Mouse (Mus musculus): ENCODE results near the gene Iqcc.
A peak's percentile ranks its signal among the peaks of the same experiment; 100 is the strongest.

Gene Iqcc

GRCm38 (mm10) chr4:129622120-129622802 lies 3.4 kb upstream of the Iqcc start:
- DNase-seq (ENCODE audit: low read depth, low spot score): no peak

- DNase-seq (ENCODE audit: low read depth, low spot score): no peak
Measured at GRCm38 (mm10) chr4:129621283-129621841, 2.5 kb upstream of the Iqcc start.

GRCm38 (mm10) chr4:129620419-129621282 lies 1.8 kb upstream of the Iqcc start:
- no peak for DNase-seq (ENCODE audit: low read depth, low spot score)

DNA sequence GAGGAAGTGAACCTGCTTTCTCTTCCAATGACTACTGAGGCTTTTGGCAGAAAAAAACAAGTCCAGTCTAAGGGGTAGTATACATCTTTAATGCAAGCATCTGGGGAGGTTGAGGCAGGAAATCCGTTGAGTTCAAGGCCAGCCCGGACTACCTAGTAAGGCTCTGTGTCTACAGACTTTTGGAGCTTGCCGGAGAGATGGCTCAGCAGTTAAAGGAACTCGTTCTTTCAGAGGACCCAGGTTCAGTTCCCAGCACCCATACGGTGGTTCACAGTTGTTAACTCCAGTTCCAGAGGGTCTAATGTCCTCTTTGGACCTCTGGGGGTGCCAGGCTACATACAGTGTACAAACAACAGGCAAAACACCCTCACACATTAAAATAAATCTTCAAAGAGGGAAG lies 868 bp downstream of the Iqcc start:
- no peak for DNase-seq (ENCODE audit: low read depth, low spot score)

- DNase-seq (ENCODE audit: low read depth, low spot score): no peak
Measured at GRCm38 (mm10) chr4:129617121-129617641, 1.7 kb downstream of the Iqcc start.

- no peak for DNase-seq (ENCODE audit: low read depth, low spot score)
Measured at GRCm38 (mm10) chr4:129616631-129617030, 2.3 kb downstream of the Iqcc start.

DNA sequence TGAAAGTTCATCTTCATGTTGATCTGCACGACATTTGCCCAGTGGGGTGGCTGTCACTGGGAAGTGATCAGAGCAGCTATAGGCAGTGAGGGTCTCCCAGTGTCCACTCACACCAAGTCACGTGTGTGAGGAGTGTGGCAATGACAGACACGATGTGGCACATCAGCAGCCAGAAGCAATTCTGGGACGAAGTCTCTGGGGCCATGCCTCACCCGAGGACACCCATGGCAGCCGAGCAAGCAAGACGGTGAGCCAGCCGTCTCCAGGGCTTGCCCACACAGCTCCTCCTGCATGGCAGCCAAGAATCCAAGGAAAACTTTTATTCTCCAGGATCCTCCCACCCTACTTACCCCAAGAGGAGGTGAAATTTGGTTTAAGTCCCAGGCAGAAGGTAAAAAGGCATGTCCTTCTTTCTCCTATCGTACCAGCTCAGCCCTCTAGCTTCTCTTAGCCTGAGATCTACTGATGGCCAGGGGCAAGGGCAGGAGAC lies 3.1 kb downstream of the Iqcc start:
- no peak for DNase-seq (ENCODE audit: low read depth, low spot score)

GRCm38 (mm10) chr4:129614093-129614492 lies 4.8 kb downstream of the Iqcc start, which contains the start of gene Dcdc2b:
Gene Dcdc2b (minus strand): TSS chr4:129614257.
- DNase-seq (ENCODE audit: low read depth, low spot score): no peak

GRCm38 (mm10) chr4:129610472-129610871 lies 8.4 kb downstream of the Iqcc start:
- no peak for DNase-seq (ENCODE audit: low read depth, low spot score)

GRCm38 (mm10) chr4:129610026-129610425 lies 8.9 kb downstream of the Iqcc start:
- DNase-seq (ENCODE audit: low read depth, low spot score): no peak

DNA sequence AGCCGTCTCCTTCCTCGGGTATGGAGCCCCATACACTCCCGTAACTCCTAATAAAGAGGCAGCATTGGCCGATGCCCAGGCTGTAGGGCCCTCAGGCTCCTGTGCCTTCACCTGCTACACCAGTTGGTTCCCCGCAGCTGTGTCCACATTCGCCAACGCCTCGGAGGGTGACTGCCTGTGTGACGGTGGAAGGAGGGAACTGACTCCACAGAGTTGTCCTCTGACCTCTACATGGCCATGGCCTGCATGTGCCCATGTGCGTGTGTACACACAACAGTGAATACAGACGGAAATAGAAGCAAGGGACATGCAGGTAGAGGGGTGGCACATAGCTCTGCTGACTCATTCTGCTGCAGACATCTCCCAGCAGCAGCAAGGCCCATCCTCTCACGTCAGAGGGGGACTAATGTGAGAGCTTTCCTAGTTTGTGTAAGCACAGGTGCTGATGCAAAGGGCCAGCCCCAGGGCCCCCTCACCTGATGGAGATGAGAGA lies 9.7 kb downstream of the Iqcc start:
- no peak for DNase-seq (ENCODE audit: low read depth, low spot score)

DNA sequence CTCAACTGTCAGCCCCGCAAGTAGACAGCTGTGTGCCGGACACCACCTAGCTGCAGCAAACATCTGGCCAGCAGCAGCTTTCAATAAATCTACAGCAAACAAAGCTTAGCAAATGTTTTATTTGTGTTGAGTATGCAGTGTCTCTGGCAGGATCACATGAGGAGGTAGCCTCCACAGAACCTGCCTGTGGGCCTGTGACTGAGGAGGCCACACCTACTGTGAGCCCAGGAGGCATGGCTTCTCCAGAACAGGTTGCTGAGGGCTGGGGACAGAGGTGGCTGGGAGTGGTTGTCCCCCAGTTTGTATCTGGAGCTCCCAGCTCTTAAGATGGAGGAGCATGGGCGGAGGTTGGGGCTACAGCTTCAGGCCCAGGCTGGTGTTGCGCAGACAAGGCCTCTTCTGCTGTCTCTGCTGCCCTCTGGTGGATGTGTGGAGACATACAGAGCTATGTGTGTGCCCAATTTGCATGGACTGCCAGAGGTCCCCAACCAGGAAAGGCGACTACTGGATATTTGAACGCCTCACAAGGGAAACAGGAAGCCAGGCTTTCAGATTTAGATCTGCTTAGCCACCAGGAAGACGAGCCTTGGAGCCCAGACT lies 10.4 kb downstream of the Iqcc start:
- DNase-seq (ENCODE audit: low read depth, low spot score): peak; percentile 88

DNA sequence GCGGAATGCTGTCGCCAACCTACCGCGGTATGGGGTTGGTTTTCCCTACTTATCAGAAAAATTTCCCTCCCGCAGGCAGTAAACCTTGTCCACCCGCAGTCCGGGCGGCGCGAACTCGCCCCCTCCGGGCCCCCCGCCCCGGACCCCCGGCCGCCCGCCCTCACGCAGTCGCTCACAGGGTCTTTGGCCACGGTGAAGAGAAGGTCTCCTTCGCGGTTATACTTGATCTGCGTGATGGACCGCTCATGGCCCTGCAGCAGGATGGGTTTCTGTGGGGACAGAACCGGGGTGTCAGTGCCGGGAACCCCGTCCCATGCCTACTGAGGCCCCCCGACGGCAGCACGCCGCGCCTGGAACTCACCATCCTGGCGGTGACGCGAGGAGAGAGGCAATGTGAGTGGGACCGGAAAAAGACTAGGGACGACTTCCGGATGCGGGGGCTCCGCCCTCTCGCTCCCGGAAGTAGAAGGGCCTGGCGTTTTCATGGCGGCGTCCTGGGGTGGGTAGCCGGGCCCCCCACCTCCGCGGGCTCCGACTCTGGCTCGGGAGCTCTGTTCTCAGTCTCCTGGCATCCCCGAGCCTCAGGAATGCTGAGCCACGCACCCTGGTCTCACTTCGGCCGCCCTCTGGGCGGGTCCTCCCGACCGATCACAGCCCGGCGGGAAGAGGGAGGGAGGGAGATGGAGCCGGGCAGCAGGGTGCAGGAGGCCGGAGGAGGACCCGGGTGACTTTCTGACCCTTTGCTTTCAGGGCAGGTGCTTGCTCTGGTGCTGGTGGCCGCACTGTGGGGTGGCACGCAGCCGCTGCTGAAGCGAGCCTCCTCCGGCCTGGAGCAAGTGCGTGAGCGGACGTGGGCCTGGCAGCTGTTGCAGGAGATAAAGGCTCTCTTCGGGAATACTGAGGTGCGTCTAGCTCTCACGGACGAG lies 18.4 kb downstream of the Iqcc start, which contains the start of the genes Eif3i and Tmem234:
Gene Eif3i, minus strand, starts transcription at position 416 of the 926 bp plus-strand sequence.
Gene Tmem234, plus strand, starts transcription at position 436 of the 926 bp plus-strand sequence.
- peak; percentile 89 for DNase-seq (ENCODE audit: low read depth, low spot score)

GRCm38 (mm10) chr4:129588865-129589264 lies 30.0 kb downstream of the Iqcc start:
- no peak for DNase-seq (ENCODE audit: low read depth, low spot score)

DNA sequence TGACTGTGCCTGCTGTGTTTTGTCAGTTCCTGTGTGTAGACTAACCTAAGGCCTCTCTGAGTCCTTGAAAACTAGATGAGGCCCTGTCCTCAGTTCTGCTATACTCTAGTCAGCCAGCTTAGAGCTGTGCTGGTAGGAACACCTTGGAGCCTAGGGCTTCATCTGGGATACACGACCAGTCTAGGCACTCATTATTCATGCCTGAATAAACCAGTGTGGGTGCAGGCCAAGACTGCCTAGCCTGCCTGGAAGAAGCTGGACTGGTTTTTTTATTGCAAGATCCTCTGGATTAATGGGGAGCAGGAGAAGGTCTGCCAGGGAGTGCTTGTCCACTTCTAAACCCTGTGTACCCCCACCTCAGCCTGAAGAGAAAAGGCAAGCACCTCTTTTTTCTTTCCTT lies 32.0 kb downstream of the Iqcc start:
- no peak for DNase-seq (ENCODE audit: low read depth, low spot score)

GRCm38 (mm10) chr4:129585773-129586172 lies 33.1 kb downstream of the Iqcc start:
- peak; percentile 42 for DNase-seq (ENCODE audit: low read depth, low spot score)

DNA sequence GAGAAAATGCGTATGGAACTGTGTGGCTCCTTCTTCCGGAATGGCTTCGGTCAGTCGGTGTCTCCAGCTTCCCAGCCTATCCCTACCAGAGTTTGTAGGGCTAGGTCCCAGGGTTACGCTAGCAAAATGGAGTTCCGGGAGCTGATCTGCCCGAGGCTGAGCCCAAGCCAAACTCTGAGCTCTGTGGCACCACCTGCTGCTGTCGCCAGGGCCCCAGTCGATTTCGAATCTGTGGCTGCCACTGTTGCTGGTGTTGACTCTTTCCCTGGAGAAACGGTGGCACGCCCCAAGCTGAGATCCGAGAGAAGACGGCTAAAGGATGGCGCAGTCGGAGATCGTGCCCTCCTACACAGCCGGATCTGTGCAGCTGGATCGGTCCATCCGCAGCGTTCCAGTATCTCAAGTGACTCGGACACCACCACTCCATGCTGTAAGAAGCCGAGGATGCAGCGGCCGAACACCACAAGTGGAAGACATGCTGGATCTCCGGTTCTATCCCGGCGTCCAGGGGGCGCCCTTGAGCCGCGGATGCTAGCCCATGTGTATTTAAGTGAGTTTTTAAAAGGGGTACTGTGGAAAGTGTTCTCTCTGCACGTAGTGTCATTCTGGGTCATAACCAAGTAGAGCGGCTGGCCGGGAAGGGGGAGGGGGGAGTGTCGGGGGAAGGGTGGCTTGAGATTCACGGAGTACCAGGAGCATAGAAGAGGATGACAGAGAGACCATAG lies 33.9 kb downstream of the Iqcc start:
- peak; percentile 94 for DNase-seq (ENCODE audit: low read depth, low spot score)

- DNase-seq (ENCODE audit: low read depth, low spot score): peak; percentile 82
Measured at GRCm38 (mm10) chr4:129584370-129584769, 34.5 kb downstream of the Iqcc start.

- DNase-seq (ENCODE audit: low read depth, low spot score): peak; percentile 68
Measured at GRCm38 (mm10) chr4:129582251-129582650, 36.6 kb downstream of the Iqcc start.

DNA sequence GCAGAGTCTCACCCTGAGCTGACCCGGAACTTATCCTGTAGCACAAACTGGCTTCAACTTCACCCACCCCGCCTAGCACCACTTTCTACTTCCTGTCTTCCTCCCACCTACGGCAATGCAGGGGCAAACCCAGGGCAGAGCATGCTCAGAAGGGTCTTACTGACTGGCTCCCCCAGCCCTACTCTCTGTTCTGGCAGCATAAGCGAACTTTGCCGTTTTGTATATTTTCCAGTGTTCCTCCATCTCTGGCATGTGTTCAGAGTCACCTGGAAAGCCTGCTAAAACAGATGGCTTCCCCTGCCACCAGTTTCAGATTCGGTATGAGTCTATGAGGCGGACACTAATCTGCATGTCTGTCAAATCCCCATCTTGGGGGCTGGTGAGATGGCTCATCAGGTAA lies 38.6 kb downstream of the Iqcc start:
- peak; percentile 96 for DNase-seq (ENCODE audit: low read depth, low spot score)

Measured in A20 (cell line).